Mouse (Mus musculus) thymus, postnatal 10 days (tissue): ENCODE data around the gene Zfp459.
"Not testable (repeated sequence)": the region's sequence is repeated elsewhere in the genome, so short reads cannot be mapped to it uniquely, and the experiment has no call there.

ENCODE experiments used
- DNase-seq, 2 experiments: peaks; one replicate each; pipeline ENCODE4 v3.0.0; 2021; ENCODE audit warnings: low spot score in 2 of 2

The Zfp459 gene

GRCm38 (mm10) chr13:67421207-67421857 lies at the start of gene Zfp459:
Gene Zfp459, minus strand, starts transcription at chr13:67421418.
- peak; percentile 14 to 33 for DNase-seq

DNA sequence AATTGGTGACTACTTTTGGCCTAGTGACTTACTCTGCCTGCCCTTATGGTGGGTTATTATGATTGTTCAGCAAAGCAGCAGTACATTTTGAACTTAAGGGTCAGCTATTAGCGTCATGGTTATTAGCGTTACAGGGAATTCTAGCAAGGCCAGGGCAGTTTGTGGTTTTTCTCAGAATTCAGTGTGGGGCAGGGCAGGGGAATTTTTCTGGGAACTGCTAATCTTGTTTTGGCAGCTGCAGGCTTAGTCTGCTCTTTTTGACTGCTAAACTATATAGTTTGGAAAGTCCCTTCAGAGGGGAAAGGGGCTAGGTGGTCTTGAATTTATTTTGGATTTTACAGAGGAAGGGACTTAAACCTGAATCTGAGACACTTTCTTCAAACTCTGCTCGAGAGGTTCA lies 48.1 kb upstream of the Zfp459 start:
- DNase-seq, result no peak

DNA sequence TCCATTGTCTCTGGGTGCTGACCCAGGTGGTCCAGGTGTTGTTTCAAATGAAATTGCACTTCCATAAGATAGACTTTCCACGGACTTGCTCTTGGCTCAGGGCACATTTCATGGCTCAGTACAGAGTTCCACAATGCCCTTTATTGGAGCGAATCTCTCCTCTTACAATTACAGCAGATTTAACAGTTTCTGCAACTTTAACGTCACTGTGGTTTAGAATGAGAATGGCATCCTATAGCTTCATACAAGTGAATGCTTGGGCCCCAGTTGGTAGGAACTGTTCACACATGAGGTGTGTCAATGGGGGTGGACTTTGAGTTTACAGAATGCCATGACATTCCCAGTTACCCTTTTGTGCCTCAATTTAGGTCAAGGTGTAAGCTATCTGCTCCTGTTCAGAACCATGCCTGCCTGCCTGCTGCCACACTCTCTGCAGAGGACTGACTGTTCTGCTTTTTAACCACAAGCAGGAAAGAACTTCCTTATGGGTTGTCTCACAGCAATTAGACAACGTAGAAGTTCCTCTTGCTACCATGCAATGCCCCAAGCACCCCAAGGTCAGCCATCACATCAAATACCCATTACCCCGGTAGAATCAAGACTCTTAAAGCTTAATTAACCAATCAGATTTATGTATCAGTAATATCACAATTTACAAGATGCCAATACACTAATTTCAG lies 42.4 kb upstream of the Zfp459 start:
- not testable (repeated sequence) for DNase-seq

- DNase-seq, result no peak
Measured at GRCm38 (mm10) chr13:67452021-67452309, 30.7 kb upstream of the Zfp459 start.

DNA sequence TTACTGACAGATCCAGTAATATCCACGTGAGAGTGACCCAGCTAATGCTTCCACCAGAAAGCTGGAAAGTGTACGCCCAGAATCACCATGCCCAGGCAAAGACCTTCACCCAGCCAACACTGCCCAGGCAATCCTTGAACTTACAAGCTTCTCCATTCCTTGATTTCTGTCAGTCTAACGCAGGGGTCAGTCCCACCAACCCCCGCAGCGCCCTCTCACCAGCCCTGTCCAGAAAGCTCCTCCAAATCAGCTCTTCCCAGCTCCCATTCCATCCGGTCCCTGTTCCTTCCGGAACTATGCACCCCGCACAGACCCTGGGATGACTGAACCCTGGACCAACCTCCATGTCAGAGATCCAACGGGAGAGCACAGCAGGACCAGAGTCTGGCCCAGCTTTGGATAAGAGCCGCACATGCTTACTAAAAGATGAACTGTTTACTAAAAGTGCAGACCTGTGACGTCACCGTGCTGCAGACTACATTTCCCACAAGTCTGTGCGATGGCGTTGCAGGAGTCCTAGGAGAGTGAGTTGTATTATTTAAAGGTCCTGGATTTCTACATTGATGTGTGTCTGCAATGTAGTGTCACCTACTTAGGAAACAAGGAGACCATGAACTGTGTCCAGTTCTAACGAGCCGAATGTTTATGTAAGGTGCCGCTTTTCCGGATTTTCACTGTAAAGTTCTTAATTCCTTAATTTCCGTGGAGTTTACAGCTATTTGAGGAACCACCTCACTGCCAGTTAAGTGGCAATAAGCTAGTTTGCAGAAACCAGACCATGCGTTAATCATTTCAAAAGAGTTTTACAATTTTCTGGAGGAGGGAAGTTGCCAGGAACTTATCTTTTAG lies 30.2 kb upstream of the Zfp459 start, which contains the start of gene Zfp874a:
Gene Zfp874a, minus strand, starts transcription at position 453 of the 849 bp plus-strand sequence.
- peak; percentile 78 to 83 for DNase-seq

GRCm38 (mm10) chr13:67437095-67437494 lies 15.9 kb upstream of the Zfp459 start:
- not testable (repeated sequence) for DNase-seq

GRCm38 (mm10) chr13:67428116-67428515 lies 6.9 kb upstream of the Zfp459 start:
- DNase-seq, result no peak

DNA sequence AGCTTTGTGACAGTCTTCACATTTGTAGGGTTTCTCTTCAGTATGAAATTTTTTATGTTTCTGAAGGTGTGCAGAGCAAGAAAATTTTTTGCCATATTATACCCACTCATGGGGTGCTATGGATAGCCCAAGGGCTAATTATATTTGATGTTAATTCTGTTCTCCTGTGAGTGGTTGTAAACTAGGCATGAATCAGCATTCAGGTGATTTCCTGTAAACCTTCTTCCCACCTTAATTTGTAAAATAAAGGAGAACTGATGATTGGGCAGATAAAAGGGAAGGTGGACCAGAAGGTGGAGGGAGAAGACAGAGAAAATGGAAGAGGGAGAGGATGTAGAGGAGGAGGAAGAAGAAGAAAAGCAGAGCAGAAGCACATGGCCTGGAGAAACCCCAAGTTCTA lies 4.5 kb upstream of the Zfp459 start:
- not testable (repeated sequence) for DNase-seq

- DNase-seq, result not testable (repeated sequence)
Measured at GRCm38 (mm10) chr13:67422532-67422931, 1.3 kb upstream of the Zfp459 start.

GRCm38 (mm10) chr13:67420558-67421206 lies 536 bp downstream of the Zfp459 start:
- DNase-seq, result no peak

GRCm38 (mm10) chr13:67416811-67417210 lies 4.4 kb downstream of the Zfp459 start:
- DNase-seq, result no peak

- DNase-seq, result no peak
Measured at GRCm38 (mm10) chr13:67415759-67416158, 5.5 kb downstream of the Zfp459 start.

GRCm38 (mm10) chr13:67413634-67414033 lies 7.6 kb downstream of the Zfp459 start:
- not testable (repeated sequence) for DNase-seq

GRCm38 (mm10) chr13:67399183-67399903 lies 21.9 kb downstream of the Zfp459 start, which contains the start of gene Zfp429:
Gene Zfp429, minus strand, starts transcription at chr13:67399819.
- DNase-seq, result peak; percentile 44 to 56

DNA sequence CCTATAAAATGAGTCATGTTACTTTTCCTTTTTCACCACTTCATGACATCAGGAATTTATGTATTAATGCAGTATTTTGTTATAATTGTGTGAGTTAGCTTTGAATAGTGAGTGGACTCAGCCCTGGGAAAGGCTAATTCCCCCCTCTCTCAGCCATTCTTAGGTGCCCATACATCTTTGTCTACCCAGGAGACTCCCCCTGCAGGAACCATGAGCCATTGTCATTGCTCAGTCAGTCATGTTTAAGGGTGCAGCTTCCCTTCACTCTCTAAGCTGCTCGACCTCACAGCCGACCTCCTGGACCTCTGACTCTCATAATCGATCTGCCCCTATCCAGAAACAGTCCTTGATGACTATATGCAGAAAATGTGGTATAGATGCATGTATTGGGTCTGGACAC lies 45.0 kb downstream of the Zfp459 start:
- DNase-seq, result not testable (repeated sequence)

- DNase-seq, result peak; percentile 59 to 62
Measured at GRCm38 (mm10) chr13:67375050-67375911, 45.9 kb downstream of the Zfp459 start, which contains the start of the genes Gm28041 and Zfp456. Gene Gm28041, minus strand, starts transcription at chr13:67375733. Gene Zfp456, minus strand, starts transcription at chr13:67375810.

- peak; percentile 79 to 85 for DNase-seq
Measured at GRCm38 (mm10) chr13:67360131-67360744, 61.0 kb downstream of the Zfp459 start, which contains the start of the genes Gm28044 and Zfp953. Gene Gm28044, minus strand, starts transcription at chr13:67360536. Gene Zfp953, minus strand, starts transcription at chr13:67360605.
